Mouse (Mus musculus): ENCODE measurements around the gene Satb2.

DNA sequence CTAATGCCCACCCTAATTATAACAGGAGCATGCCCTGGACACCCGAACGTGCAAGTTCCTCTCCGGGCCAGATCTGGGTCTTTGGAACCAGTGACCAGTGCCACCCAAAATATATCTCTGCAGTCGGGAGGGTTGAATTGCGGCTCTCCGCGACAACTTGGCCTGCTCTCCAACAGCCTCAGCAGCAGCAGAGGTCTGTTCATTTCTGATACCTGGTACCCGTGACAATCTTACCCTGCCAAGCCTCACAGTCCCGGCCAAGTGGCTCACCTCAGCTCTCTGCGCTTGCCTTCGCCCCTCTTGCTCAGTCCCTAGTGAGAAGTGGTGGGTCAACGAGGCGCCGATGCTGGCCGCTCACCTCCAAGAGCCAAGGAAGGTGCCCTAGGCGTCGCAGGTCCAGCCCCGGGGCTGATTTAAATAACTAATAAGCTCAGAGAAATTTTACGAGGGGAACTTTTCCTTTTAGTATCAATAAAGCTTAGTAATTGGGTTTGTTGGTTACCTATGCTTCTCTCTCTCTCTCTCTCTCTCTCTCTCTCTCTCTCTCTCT lies at the start of gene Satb2:
- no peak for TF ChIP-seq POLR2A (IDR thresholded peaks at IDR 0.05; ENCODE audit: extremely low read depth, insufficient read depth, low read length)
- no peak for TF ChIP-seq CTCF (IDR thresholded peaks at IDR 0.05; ENCODE audit: extremely low read depth, insufficient read depth, low read length)
